Mouse (Mus musculus) neural tube, embryonic 11.5 days (tissue): ENCODE measurements around the gene Fntb. TPM values are rescaled to one million over a fixed set of nuclear protein-coding genes. Genes with fewer than 3 reads are reported as not detected.

Experiments
- ATAC-seq: fragments of 200-750 bp; cut with Nextera tagmentation; 2 replicates; pipeline ENCODE4 v1.8.0; 2017; ENCODE audit warnings: moderate number of reproducible peaks, mild to moderate bottlenecking, moderate TSS enrichment, moderate library complexity; ENCODE audit not compliant: insufficient read depth, low FRiP score, low TSS enrichment
- DNase-seq: peaks from one replicate; pipeline ENCODE4 v3.0.0-alpha.2; 2015; ENCODE audit warnings: low spot score
- H3K27ac ChIP-seq: fragments of 300-500 bp; sonication (generic); 2 replicates; pipeline ENCODE4 v1.5.1; 2014; ENCODE audit warnings: low read depth, mild to moderate bottlenecking, low read length
- H3K27me3 ChIP-seq: fragments of 300-500 bp; sonication (generic); 2 replicates; pipeline ENCODE4 v1.6.1; 2014; ENCODE audit warnings: mild to moderate bottlenecking, low read length, mixed read lengths; ENCODE audit not compliant: control insufficient read depth, insufficient read depth
- H3K36me3 ChIP-seq: fragments of 300-500 bp; sonication (generic); 2 replicates; pipeline ENCODE4 v1.6.1; 2014; ENCODE audit warnings: mild to moderate bottlenecking, low read length, moderate library complexity, mixed read lengths; ENCODE audit not compliant: control insufficient read depth, insufficient read depth
- H3K4me1 ChIP-seq: fragments of 300-500 bp; sonication (generic); 2 replicates; pipeline ENCODE4 v1.6.1; 2014; ENCODE audit warnings: low read length, mixed read lengths; ENCODE audit not compliant: control insufficient read depth, insufficient read depth
- H3K4me2 ChIP-seq: fragments of 300-500 bp; sonication (generic); 2 replicates; pipeline ENCODE4 v1.6.1; 2014; ENCODE audit warnings: low read depth, mild to moderate bottlenecking, moderate library complexity
- H3K4me3 ChIP-seq: fragments of 300-500 bp; sonication (generic); 2 replicates; pipeline ENCODE4 v1.5.1; 2014; ENCODE audit warnings: low read depth, low read length
- H3K9ac ChIP-seq: fragments of 300-500 bp; sonication (generic); 2 replicates; pipeline ENCODE4 v1.6.1; 2014; ENCODE audit warnings: mild to moderate bottlenecking, low read length
- H3K9me3 ChIP-seq: fragments of 300-500 bp; sonication (generic); 2 replicates; pipeline ENCODE4 v1.6.1; 2016; ENCODE audit warnings: low read length; ENCODE audit not compliant: control insufficient read depth
- WGBS: fragments of 180-500 bp; shearing (Covaris S2); extraction: QIAGEN DNeasy Blood & Tissue Kit; methylation state at CpG from one replicate; pipeline ENCODE4 v1.1.7; 2014; 5-methylcytosine and 5-hydroxymethylcytosine counted together
- polyA plus RNA-seq: library from polyadenylated mRNA; unstranded; fragments of >200 nt; fragmentation: Nextera tagmentation; extraction: Ambion mirVana; gene quantifications from 2 replicates; pipeline ENCODE4 v1.2.1, GENCODE M21; 2014

Fntb gene
- polyA plus RNA-seq, 1 experiment from 2014 or later = 49.3 TPM

GRCm38 (mm10) chr12:76837101-76837843, 71.9 kb downstream of the Fntb start:
- peak; percentile 96 for ATAC-seq
- no peaks in the 10 kb centered on the region for H3K36me3 ChIP-seq
- no peaks in the 10 kb centered on the region for H3K27me3 ChIP-seq
- peak overlapping the region; percentile 57 for H3K4me3 ChIP-seq
- H3K4me2 ChIP-seq = peak overlapping the region; percentile 58
- WGBS = under 1% methylated on average over 42 of the region's 43 CpGs
- peak overlapping the region; percentile 66 for H3K9ac ChIP-seq
- no peak overlapping the region for H3K27ac ChIP-seq
- H3K4me1 ChIP-seq = peaks cover 2% of the 10 kb centered on the region; the same call in 1 of the 2 replicates
- DNase-seq = peak; percentile 97
- no peaks in the 10 kb centered on the region for H3K9me3 ChIP-seq

- peaks cover 2% of the 10 kb centered on the region; the same call in 1 of the 2 replicates for H3K4me1 ChIP-seq
- no peak for DNase-seq
- no peaks in the 10 kb centered on the region for H3K36me3 ChIP-seq
- no peaks in the 10 kb centered on the region for H3K27me3 ChIP-seq
- ATAC-seq = no peak
- H3K27ac ChIP-seq = no peak overlapping the region
- H3K9me3 ChIP-seq = no peaks in the 10 kb centered on the region
- H3K9ac ChIP-seq = peak overlapping the region; percentile 66
- 14% methylated on average over 21 of the region's 21 CpGs for WGBS
- H3K4me2 ChIP-seq = peak overlapping the region; percentile 58
- peak overlapping the region; percentile 57 for H3K4me3 ChIP-seq
Observed at GRCm38 (mm10) chr12:76837844-76838650, 72.7 kb downstream of the Fntb start.

GRCm38 (mm10) chr12:76839298-76839697, 73.9 kb downstream of the Fntb start:
- no peak overlapping the region for H3K4me3 ChIP-seq
- DNase-seq (no peak), ATAC-seq (no peak)
- no peak overlapping the region for H3K4me2 ChIP-seq
- no peak overlapping the region for H3K9ac ChIP-seq
- H3K4me1 ChIP-seq = peaks cover 2% of the 10 kb centered on the region; the same call in 1 of the 2 replicates
- no peak overlapping the region for H3K27ac ChIP-seq
- H3K27me3 ChIP-seq = no peaks in the 10 kb centered on the region
- no peaks in the 10 kb centered on the region for H3K36me3 ChIP-seq
- no peaks in the 10 kb centered on the region for H3K9me3 ChIP-seq
- WGBS = 95% methylated on average over 4 of the region's 4 CpGs

GRCm38 (mm10) chr12:76840081-76840480, 74.7 kb downstream of the Fntb start:
- Histone ChIP-seq H3K27ac (no peak overlapping the region), H3K9ac (no peak overlapping the region), H3K9me3 (no peaks in the 10 kb centered on the region), H3K4me1 (peaks cover 2% of the 10 kb centered on the region; the same call in 1 of the 2 replicates), H3K27me3 (no peaks in the 10 kb centered on the region), H3K4me2 (no peak overlapping the region), H3K4me3 (no peak overlapping the region), H3K36me3 (no peaks in the 10 kb centered on the region)
- whole genome bisulfite sequencing = 83% methylated on average over 6 of the region's 6 CpGs
- DNase-seq (no peak), ATAC-seq (no peak)

- Histone ChIP-seq H3K36me3 (no peaks in the 10 kb centered on the region), H3K9ac (no peak overlapping the region), H3K9me3 (no peaks in the 10 kb centered on the region), H3K4me1 (no peaks in the 10 kb centered on the region), H3K27ac (no peak overlapping the region), H3K27me3 (no peaks in the 10 kb centered on the region), H3K4me2 (no peak overlapping the region), H3K4me3 (no peak overlapping the region)
- ATAC-seq (no peak), DNase-seq (no peak)
- WGBS = 89% methylated on average over 15 of the region's 15 CpGs
Observed at GRCm38 (mm10) chr12:76844346-76845061, 79.1 kb downstream of the Fntb start.

GRCm38 (mm10) chr12:76852419-76852818, 87.0 kb downstream of the Fntb start:
- ATAC-seq = no peak
- Histone ChIP-seq H3K36me3 (no peaks in the 10 kb centered on the region), H3K27ac (no peak overlapping the region), H3K27me3 (no peaks in the 10 kb centered on the region), H3K4me3 (no peak overlapping the region), H3K9me3 (no peaks in the 10 kb centered on the region), H3K4me2 (no peak overlapping the region), H3K4me1 (no peaks in the 10 kb centered on the region), H3K9ac (no peak overlapping the region)
- no peak for DNase-seq
- WGBS = 89% methylated on average over 2 of the region's 2 CpGs

- DNase-seq = no peak
- no peaks in the 10 kb centered on the region for H3K4me1 ChIP-seq
- H3K27me3 ChIP-seq = no peaks in the 10 kb centered on the region
- H3K4me3 ChIP-seq = no peak overlapping the region
- H3K27ac ChIP-seq = no peak overlapping the region
- H3K9me3 ChIP-seq = no peaks in the 10 kb centered on the region
- no peak overlapping the region for H3K4me2 ChIP-seq
- H3K36me3 ChIP-seq = no peaks in the 10 kb centered on the region
- H3K9ac ChIP-seq = no peak overlapping the region
- 76% methylated on average over 1 of the region's 1 CpGs for WGBS
- ATAC-seq = no peak
Observed at GRCm38 (mm10) chr12:76853378-76854142, 88.2 kb downstream of the Fntb start.

- Histone ChIP-seq H3K4me1 (no peaks in the 10 kb centered on the region), H3K9me3 (no peaks in the 10 kb centered on the region), H3K27me3 (no peaks in the 10 kb centered on the region), H3K4me2 (no peak overlapping the region), H3K27ac (no peak overlapping the region), H3K36me3 (no peaks in the 10 kb centered on the region), H3K9ac (no peak overlapping the region), H3K4me3 (no peak overlapping the region)
- WGBS = 72% methylated on average over 10 of the region's 10 CpGs
- ATAC-seq (no peak), DNase-seq (no peak)
Observed at GRCm38 (mm10) chr12:76857087-76857486, 91.7 kb downstream of the Fntb start.
